Mouse (Mus musculus): ENCODE data around the gene Cd4. TPM values are rescaled to one million over a fixed set of nuclear protein-coding genes. Genes with fewer than 3 reads are reported as not detected.

Cd4 gene
- 0.24 and 0.28 TPM in 2 replicates for polyA plus RNA-seq (2015; fragmentation: Nextera tagmentation; extraction: Ambion mirVana)

DNA sequence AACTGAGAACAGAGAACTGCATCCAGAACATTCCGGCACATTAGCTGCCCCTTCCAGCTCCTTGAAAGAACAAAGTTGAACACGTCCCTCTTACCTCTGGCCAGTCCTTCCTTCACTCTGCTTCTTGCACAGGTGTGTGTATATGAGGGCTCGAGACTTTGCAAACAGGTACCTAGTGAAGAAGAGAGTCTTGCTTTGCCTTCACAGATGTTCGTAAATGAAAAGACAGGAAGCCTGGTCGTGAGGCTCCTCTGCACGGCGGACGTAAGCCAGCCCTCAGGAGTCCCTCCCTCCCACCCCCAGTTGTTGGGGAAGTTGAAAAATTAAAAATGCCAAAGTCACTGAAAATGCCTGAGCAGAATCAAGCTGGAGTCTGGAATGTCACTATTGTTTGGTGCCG is at the start of gene Cd4:
Gene Cd4, minus strand, starts transcription at position 236 of the 400 bp plus-strand sequence.
- no peak within 1 kb of the TSS for H3K4me2 ChIP-seq (ENCODE audit: low read length)
- H3K4me3 ChIP-seq (replicated peaks; ENCODE audit: low read depth, low read length), result no peak within 1 kb of the TSS
- no peak within 1 kb of the TSS for H3K9ac ChIP-seq (ENCODE audit: low read depth, low read length)
- TF ChIP-seq CTCF (IDR thresholded peaks at IDR 0.05; ENCODE audit: low read depth), result no peak
- no peaks in the 10 kb centered on the region for H3K27me3 ChIP-seq (ENCODE audit: insufficient read depth, low read length)
- DNase-seq (ENCODE audit: low spot score) (no peak), ATAC-seq (replicated peaks; ENCODE audit: low FRiP score, low read depth) (no peak)
- H3K27ac ChIP-seq, result no peak within 1 kb of the TSS
- WGBS, result 77% methylated on average over 9 of the region's 9 CpGs
- H3K9me3 ChIP-seq (replicated peaks; ENCODE audit: low read length), result no peaks in the 10 kb centered on the region
- no peaks in the 10 kb centered on the region; the same call in 1 of the 2 replicates for H3K4me1 ChIP-seq (replicated peaks; ENCODE audit: insufficient read depth, low read length)
- H3K36me3 ChIP-seq (ENCODE audit: insufficient read depth, low read length), result no peaks in the 10 kb centered on the region

GRCm38 (mm10) chr6:124937493-124937892 is 49.5 kb upstream of the Cd4 start:
- Histone ChIP-seq H3K27me3 (ENCODE audit: insufficient read depth, low read length) (no peaks in the 10 kb centered on the region), H3K9me3 (replicated peaks; ENCODE audit: low read length) (no peaks in the 10 kb centered on the region), H3K36me3 (ENCODE audit: insufficient read depth, low read length) (peaks cover 49% of the 10 kb centered on the region), H3K4me1 (replicated peaks; ENCODE audit: insufficient read depth, low read length) (peaks cover 5% of the 10 kb centered on the region), H3K4me2 (ENCODE audit: low read length) (no peak overlapping the region), H3K4me3 (replicated peaks; ENCODE audit: low read depth, low read length) (no peak overlapping the region), H3K9ac (ENCODE audit: low read depth, low read length) (no peak overlapping the region), H3K27ac (no peak overlapping the region)
- no peak for ATAC-seq (replicated peaks; ENCODE audit: low FRiP score, low read depth)
- TF ChIP-seq CTCF (IDR thresholded peaks at IDR 0.05; ENCODE audit: low read depth), result no peak
- DNase-seq (ENCODE audit: low spot score), result no peak
- 76% methylated on average over 2 of the region's 2 CpGs for WGBS

- H3K9me3 ChIP-seq (replicated peaks; ENCODE audit: low read length), result no peaks in the 10 kb centered on the region
- no peak overlapping the region for H3K4me2 ChIP-seq (ENCODE audit: low read length)
- peaks cover 7% of the 10 kb centered on the region for H3K4me1 ChIP-seq (replicated peaks; ENCODE audit: insufficient read depth, low read length)
- peaks cover 49% of the 10 kb centered on the region for H3K36me3 ChIP-seq (ENCODE audit: insufficient read depth, low read length)
- no peak overlapping the region for H3K27ac ChIP-seq
- H3K9ac ChIP-seq (ENCODE audit: low read depth, low read length), result no peak overlapping the region
- no peaks in the 10 kb centered on the region for H3K27me3 ChIP-seq (ENCODE audit: insufficient read depth, low read length)
- no peak for TF ChIP-seq CTCF (IDR thresholded peaks at IDR 0.05; ENCODE audit: low read depth)
- 85% methylated on average over 1 of the region's 1 CpGs for WGBS
- H3K4me3 ChIP-seq (replicated peaks; ENCODE audit: low read depth, low read length), result no peak overlapping the region
- DNase-seq (ENCODE audit: low spot score), result no peak
- no peak for ATAC-seq (replicated peaks; ENCODE audit: low FRiP score, low read depth)
Observed at GRCm38 (mm10) chr6:124936681-124937080, 48.7 kb upstream of the Cd4 start.

DNA sequence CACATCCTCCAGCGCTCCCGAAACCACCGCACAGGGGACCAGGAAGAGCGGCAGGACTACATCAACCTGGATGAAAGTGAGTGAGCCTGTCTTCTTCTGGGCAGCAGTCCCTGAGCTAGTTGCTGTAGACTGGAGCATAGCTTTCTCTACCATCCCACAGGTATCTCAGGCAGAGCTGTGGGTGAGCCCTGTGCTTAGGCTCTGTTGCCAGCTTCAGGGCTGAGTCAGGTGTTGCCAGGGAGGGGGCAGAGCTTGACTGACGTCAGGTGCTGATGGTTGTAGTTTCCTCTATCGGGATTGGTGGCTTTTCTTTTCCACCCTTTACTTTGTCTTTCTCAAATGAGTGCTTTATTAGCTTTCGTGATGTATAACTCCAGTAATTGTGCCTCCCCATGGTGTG is 46.6 kb upstream of the Cd4 start:
- WGBS, result 93% methylated on average over 7 of the region's 7 CpGs
- no peak for DNase-seq (ENCODE audit: low spot score)
- no peaks in the 10 kb centered on the region for H3K9me3 ChIP-seq (replicated peaks; ENCODE audit: low read length)
- H3K4me1 ChIP-seq (replicated peaks; ENCODE audit: insufficient read depth, low read length), result peaks cover 13% of the 10 kb centered on the region
- no peak overlapping the region for H3K9ac ChIP-seq (ENCODE audit: low read depth, low read length)
- no peak overlapping the region for H3K27ac ChIP-seq
- TF ChIP-seq CTCF (IDR thresholded peaks at IDR 0.05; ENCODE audit: low read depth), result no peak
- ATAC-seq (replicated peaks; ENCODE audit: low FRiP score, low read depth), result no peak
- no peak overlapping the region for H3K4me3 ChIP-seq (replicated peaks; ENCODE audit: low read depth, low read length)
- no peaks in the 10 kb centered on the region for H3K27me3 ChIP-seq (ENCODE audit: insufficient read depth, low read length)
- H3K36me3 ChIP-seq (ENCODE audit: insufficient read depth, low read length), result peaks cover 49% of the 10 kb centered on the region
- H3K4me2 ChIP-seq (ENCODE audit: low read length), result no peak overlapping the region

GRCm38 (mm10) chr6:124933127-124933526 is 45.1 kb upstream of the Cd4 start:
- peaks cover 41% of the 10 kb centered on the region for H3K36me3 ChIP-seq (ENCODE audit: insufficient read depth, low read length)
- H3K4me1 ChIP-seq (replicated peaks; ENCODE audit: insufficient read depth, low read length), result peaks cover 13% of the 10 kb centered on the region
- DNase-seq (ENCODE audit: low spot score), result no peak
- no peak overlapping the region for H3K4me3 ChIP-seq (replicated peaks; ENCODE audit: low read depth, low read length)
- no peak for ATAC-seq (replicated peaks; ENCODE audit: low FRiP score, low read depth)
- WGBS, result 93% methylated on average over 3 of the region's 3 CpGs
- no peak for TF ChIP-seq CTCF (IDR thresholded peaks at IDR 0.05; ENCODE audit: low read depth)
- H3K9ac ChIP-seq (ENCODE audit: low read depth, low read length), result no peak overlapping the region
- H3K9me3 ChIP-seq (replicated peaks; ENCODE audit: low read length), result no peaks in the 10 kb centered on the region
- H3K27me3 ChIP-seq (ENCODE audit: insufficient read depth, low read length), result no peaks in the 10 kb centered on the region
- no peak overlapping the region for H3K4me2 ChIP-seq (ENCODE audit: low read length)
- no peak overlapping the region for H3K27ac ChIP-seq

- Histone ChIP-seq H3K27ac (peak overlapping the region; percentile 99), H3K9me3 (replicated peaks; ENCODE audit: low read length) (no peaks in the 10 kb centered on the region), H3K36me3 (ENCODE audit: insufficient read depth, low read length) (peaks cover 33% of the 10 kb centered on the region), H3K4me2 (ENCODE audit: low read length) (peak overlapping the region; percentile 80), H3K4me3 (replicated peaks; ENCODE audit: low read depth, low read length) (peak overlapping the region; percentile 86), H3K27me3 (ENCODE audit: insufficient read depth, low read length) (no peaks in the 10 kb centered on the region), H3K9ac (ENCODE audit: low read depth, low read length) (peak overlapping the region; percentile 95), H3K4me1 (replicated peaks; ENCODE audit: insufficient read depth, low read length) (peaks cover 13% of the 10 kb centered on the region)
- TF ChIP-seq CTCF (IDR thresholded peaks at IDR 0.05; ENCODE audit: low read depth), result no peak
- no peak for ATAC-seq (replicated peaks; ENCODE audit: low FRiP score, low read depth)
- 31% methylated on average over 12 of the region's 12 CpGs for WGBS
- no peak for DNase-seq (ENCODE audit: low spot score)
Observed at GRCm38 (mm10) chr6:124932314-124932695, 44.3 kb upstream of the Cd4 start.
